Mouse (Mus musculus) C2C12 (cell line): ENCODE results near the gene Map7.

ENCODE experiments used
- CTCF ChIP-seq: IDR thresholded peaks from one replicate; pipeline ENCODE4 v1.5.1; 2011; ENCODE audit not compliant: control insufficient read depth, insufficient read depth, insufficient read length
- MAX ChIP-seq: IDR thresholded peaks from one replicate; pipeline ENCODE4 v1.6.1; 2011; ENCODE audit warnings: mild to moderate bottlenecking, control low read depth
- MYOD1 ChIP-seq: IDR thresholded peaks from one replicate; pipeline ENCODE4 v1.6.1; 2011; ENCODE audit warnings: low read depth; ENCODE audit not compliant: control insufficient read depth, insufficient read length
- MYOG ChIP-seq: IDR thresholded peaks from one replicate; pipeline ENCODE4 v1.6.1; 2011; ENCODE audit not compliant: control insufficient read depth, insufficient read length; ENCODE audit errors: extremely low read depth
- USF1 ChIP-seq: IDR thresholded peaks from one replicate; pipeline ENCODE4 v1.6.1; 2011; ENCODE audit warnings: low read depth, mild to moderate bottlenecking, control low read depth, moderate library complexity

DNA sequence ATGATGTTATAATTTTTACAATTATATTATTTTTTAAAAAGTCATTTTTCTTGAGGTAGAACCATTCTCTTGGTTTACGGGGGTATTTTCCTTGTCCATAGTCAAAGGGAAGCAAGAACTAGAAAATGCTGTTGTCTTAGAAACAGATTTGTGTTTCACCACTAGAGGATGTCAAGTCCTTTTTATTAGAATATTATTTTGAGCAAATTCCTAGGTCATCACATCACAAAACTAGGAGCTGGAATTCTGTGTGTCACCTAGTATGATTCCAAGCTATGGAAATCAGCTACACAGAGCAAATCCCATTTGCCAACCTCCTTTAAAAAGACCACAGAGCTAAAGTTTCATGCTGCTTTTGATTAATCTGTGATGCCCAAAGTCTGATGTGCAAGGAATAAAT, 3.9 kb downstream of the Map7 start:
- TF ChIP-seq CTCF (no peak), USF1 (no peak), MYOG (no peak), MYOD1 (no peak), MAX (no peak)
